8 mouse cellular contexts compared by ENCODE assay signal in genomic region chr2:165914298-165914697, GRCm38 (mm10). TPM values are rescaled to one million over a fixed set of nuclear protein-coding genes. Genes with fewer than 3 reads are reported as not detected.
DNase-seq lines count a peak whose midpoint lies in the region; ATAC-seq lines count a peak whose summit lies in the region.

No protein-coding gene starts in this region.

- no peak overlapping the region for H3K4me3 ChIP-seq in intestine, embryonic 14.5 days (ENCODE audit: low read depth, low read length)

- WGBS in intestine, embryonic 14.5 days, result 25% methylated on average over 11 of the region's 11 CpGs

- intact Hi-C loops in left cerebral cortex, postnatal 14 days (cut with DNase I), result loop anchor here (2.0 to 10.0 kb wide), 3 partner anchors 95 to 389 kb away; no protein-coding TSS in a partner anchor

- peak; percentile 96 to 97 for DNase-seq in adrenal gland, adult 18-20 months (ENCODE audit: low spot score in 2 of 2)
- peak; percentile 93 for DNase-seq in embryo, embryonic 10.5 days (ENCODE audit: low spot score)
- peak; percentile 92 for DNase-seq in gastrocnemius, postnatal 25 days
- DNase-seq in intestine, embryonic 14.5 days (ENCODE audit: low spot score), result peak; percentile 97
- peak; percentile 93 for DNase-seq in left cerebral cortex, postnatal 14 days (ENCODE audit: low spot score in 2 of 2)
- DNase-seq in mesoderm, embryonic 11.5 days (ENCODE audit: low read depth, low spot score), result peak; percentile 90
- peak; percentile 85 to 86 for DNase-seq in right cerebral cortex, postnatal 36 days (ENCODE audit: low spot score in 2 of 2)
- DNase-seq in urinary bladder, postnatal 4 days (ENCODE audit: low spot score in 2 of 2), result peak; percentile 91 to 95

- no peak overlapping the region for H3K27ac ChIP-seq in intestine, embryonic 14.5 days (ENCODE audit: low read depth)

- H3K4me2 ChIP-seq in intestine, embryonic 14.5 days (ENCODE audit: low read length), result no peak overlapping the region

- H3K36me3 ChIP-seq in intestine, embryonic 14.5 days (ENCODE audit: control insufficient read depth, insufficient read depth, low read length), result no peaks in the 10 kb centered on the region

- ATAC-seq in intestine, embryonic 14.5 days (replicated peaks; ENCODE audit: low FRiP score, low TSS enrichment, low read depth), result peak; percentile 82

- no peaks in the 10 kb centered on the region for H3K27me3 ChIP-seq in intestine, embryonic 14.5 days (replicated peaks; ENCODE audit: control insufficient read depth, insufficient read depth, low read length)

- H3K9me3 ChIP-seq in intestine, embryonic 14.5 days (ENCODE audit: control insufficient read depth, low read length), result no peaks in the 10 kb centered on the region

- H3K9ac ChIP-seq in intestine, embryonic 14.5 days (ENCODE audit: low read length), result no peak overlapping the region

- H3K4me1 ChIP-seq in intestine, embryonic 14.5 days (replicated peaks; ENCODE audit: control insufficient read depth, insufficient read depth, low read length), result peaks cover 7% of the 10 kb centered on the region; the same call in 1 of the 2 replicates

RNA-seq across cellular contexts. Expression of gene Zmynd8, which starts 15.5 kb away (rescaled TPM):
- total RNA-seq in adrenal gland, adult 18-20 months (2021), result 10 to 100 TPM; 45.8 to 48.8 TPM
- total RNA-seq in gastrocnemius, postnatal 25 days (2021), result 10 to 100 TPM; 17.1 to 18.4 TPM
- 49.2 and 53.6 TPM in 2 replicates for polyA plus RNA-seq in intestine, embryonic 14.5 days (2014; fragmentation: Nextera tagmentation; extraction: Ambion mirVana)
- 100 to 1,000 TPM; 130 to 171 TPM for total RNA-seq in left cerebral cortex, postnatal 14 days (2021)
